Mouse (Mus musculus) spleen, postnatal 4 days (tissue): ENCODE results near the gene Erc2.

ENCODE experiments used
- DNase-seq, 2 experiments: peaks; one replicate each; pipeline ENCODE4 v3.0.0; 2022; ENCODE audit warnings: low spot score in 2 of 2

Gene Erc2

DNA sequence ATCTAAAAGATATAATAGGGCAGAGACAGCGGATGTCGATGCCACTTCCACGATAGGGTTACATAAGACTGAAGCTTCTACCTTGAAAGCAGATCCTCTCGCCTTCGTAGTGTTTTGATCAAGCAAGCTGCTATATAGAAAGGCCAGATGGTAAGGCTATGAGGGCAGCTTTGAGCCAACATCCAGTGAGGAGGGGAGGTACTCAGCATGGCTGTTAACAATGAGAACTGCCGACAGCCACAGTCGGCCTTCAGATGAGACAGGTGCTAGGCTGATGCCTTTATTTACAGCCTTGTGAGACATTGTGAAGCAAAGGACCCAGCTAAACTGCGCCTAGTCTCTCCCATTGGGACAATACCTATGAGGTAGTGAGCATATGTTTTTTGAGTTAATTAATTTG, 156.3 kb downstream of the Erc2 start:
- DNase-seq, result no peak

DNA sequence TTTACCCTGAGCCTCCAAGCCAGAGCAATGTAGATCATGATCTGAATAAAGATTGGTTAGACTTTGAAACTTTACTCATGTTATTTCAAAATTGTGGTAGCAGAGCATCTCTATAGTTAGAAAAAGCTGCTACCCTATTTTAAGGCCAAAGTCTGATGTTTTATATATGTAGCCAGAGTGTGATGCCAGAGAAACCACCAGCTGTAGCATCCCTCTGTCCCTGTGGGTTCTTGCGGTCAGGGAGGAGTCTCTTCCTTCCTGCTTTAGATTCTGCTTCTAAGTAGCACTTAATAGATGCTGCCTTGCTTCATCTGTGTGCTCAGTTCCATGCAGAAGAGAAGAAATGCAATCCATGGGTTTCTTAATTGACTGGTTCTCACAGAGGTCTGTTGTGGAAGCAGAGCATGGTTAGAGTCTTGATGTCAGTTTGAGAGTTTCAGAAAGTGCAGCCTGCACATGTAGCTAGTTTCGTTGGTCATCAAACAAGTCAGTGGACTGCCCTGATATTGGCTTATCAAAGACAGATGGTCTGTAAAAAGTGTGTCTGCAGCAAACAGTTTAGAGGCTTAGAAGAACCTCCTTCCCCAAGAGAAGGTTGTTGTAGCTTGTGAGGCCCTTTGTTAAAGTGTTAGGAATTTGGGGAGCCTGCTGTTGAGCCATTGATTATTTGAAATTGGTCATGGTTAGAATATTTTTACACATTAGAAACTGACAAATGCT, 156.9 kb downstream of the Erc2 start:
- no peak for DNase-seq

DNA sequence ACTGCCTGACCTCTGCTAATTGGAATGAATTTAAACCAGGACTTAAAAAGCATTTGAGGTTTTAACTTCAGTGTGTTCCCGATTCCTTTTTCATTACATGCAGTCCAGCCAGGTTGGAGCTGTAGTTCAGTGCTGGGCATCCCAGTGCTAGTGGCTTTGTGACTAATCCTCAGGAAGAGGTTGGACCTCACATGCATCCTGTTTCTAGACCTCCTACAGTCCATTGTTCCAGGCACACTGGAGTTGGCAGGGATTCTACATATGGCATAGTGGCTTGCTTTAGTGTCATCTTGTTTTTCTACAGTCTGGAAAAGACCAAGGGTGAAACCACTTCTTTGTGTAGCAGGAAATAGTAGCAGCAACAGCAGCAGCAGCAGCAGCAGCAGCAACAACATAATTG, 159.0 kb downstream of the Erc2 start:
- DNase-seq, result no peak

DNA sequence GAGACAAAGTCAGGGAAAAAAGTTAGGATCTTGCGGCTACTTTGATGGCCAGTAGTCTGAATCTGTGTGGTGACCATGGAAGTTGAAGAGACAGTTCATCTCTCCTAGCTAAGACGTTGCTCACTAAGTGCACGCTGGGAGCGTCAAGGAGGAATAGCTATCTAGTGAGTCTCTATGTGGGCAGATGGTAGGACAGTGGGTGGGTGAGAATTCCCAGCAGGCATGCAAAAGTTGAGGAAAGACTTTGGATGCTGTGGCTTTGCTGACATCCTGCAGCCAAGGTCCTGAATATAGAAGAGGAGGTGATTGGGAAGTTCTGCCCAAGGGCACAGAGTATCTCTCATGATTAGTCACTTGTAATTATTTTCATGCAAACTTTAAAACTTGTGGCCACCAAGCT, 162.6 kb downstream of the Erc2 start:
- DNase-seq, result no peak

DNA sequence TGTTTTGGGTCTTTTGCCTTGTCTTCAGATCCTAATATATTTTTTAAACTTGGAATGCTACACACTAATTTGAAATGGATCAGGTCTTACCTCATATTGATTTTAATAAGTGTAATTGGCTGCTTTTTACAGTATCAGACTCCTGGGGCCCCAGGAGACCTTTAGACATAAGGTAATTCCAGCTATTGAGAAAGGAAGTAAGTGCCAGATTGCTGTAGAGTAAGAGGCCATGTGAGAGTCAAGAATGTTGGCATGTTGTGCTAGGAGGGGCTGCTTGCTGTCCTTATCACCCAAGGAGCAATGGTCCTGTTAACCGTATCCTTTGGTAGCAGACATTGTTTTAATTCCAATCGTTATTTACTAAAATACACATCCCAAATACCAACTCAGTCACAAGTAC, 163.3 kb downstream of the Erc2 start:
- no peak for DNase-seq

DNA sequence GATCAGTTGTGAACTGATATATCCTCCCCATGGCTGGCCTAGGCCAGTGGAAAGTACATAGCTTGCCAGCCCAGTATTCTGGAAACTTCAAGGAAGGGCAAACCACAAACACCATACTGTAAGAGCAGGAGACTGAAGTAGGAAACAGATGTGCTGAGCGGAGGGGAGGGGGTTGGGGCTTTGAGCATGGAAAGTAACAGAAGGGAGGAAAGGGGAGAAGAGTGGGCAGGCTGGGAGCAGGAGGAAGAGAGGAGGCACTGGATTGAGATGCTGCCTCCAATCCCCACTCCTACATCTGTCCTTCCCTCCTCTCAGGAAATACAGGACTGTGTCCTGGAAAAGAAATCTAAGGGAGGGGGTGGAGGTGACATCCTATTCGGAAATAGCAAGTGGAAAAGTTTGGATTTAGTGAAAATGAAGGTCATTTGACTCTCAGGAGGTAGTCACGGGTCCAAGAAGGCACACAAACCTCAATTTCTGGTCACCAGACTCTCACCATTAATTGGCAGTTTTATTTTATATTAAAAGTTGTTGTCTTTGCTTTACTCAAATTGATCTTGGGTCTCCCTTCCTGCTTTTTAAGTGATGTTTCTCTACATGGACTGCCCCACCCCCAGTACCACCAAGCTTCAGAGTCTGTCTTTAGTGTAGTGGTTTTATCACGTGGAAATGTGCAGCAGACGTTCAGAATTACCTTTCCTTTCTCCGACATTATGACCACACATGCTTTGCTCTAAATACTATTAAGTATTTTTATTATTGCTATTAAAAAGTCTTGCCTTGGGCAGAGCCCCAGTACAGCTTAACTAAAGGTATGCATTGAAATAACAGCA, 167.1 kb downstream of the Erc2 start:
- no peak for DNase-seq

DNA sequence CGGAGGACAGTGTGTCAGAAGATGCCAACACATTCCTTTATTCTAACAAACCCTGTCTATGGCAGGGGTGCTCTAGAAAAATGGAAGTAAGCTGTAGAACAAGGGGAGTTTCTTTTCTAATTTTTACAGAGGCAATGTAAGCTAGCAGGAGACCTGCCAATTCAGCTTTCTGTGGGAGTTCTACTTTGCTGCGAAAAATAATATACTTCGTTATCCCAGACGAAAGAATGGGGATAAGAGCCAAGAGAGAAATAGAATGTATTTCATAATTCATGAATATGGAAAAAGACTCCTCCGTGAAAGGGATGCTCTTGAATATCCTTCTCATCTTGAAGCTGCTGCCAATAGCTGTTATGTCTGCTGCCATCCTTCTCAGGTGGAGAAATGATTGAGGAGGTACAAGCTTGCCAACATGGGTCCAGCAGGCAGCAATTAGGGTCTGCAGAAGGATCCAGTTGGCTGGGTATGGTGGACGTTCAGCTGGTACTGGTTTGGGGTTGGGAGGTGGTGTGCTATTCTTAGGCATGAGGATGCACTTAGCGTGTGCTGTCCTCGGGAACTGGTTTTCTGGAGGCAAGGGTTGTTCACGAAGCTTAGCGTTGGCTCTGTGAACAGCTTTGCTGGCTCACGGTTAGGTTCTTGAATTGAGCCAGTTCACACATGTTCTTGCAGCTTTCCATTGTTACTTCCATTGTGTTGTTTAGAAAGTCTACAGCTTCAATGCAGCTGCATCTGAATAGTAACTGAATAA, 176.1 kb downstream of the Erc2 start:
- DNase-seq, result no peak

DNA sequence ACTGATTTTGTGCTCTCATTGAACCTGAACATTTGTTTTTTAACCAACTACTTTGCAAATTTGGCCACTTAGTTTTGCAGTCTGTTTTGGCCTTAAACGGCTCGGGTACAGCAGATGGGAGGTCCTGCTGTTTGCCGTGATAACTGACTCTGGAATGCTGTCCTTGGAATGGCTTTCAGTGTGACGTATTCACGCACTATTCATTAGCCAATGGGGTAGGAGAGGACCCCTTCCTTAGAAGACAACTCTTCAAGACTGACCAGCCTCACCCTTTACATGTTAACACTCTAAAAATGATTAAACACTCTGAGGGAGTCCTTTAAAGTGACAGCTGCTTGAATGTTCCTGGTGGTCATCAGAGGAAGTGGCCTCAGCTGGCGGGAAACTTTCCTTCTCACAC, 178.5 kb downstream of the Erc2 start:
- no peak for DNase-seq

DNA sequence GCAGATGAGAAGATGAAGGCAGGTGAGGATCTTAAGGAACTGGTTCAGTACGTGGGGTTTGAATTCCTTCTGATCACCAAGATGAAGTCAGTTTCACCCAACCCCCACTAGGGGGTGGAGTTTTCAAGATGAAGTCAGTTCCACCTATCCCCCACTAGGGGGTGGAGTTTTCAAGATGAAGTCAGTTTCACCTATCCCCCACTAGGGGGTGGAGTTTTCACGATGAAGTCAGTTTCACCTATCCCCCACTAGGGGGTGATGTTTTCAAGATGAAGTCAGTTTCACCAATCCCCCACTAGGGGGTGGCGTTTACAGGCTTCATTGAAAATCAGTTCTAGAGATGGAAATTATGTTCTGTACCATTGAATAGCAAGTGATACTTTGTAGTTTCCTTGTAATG, 181.7 kb downstream of the Erc2 start:
- no peak for DNase-seq

DNA sequence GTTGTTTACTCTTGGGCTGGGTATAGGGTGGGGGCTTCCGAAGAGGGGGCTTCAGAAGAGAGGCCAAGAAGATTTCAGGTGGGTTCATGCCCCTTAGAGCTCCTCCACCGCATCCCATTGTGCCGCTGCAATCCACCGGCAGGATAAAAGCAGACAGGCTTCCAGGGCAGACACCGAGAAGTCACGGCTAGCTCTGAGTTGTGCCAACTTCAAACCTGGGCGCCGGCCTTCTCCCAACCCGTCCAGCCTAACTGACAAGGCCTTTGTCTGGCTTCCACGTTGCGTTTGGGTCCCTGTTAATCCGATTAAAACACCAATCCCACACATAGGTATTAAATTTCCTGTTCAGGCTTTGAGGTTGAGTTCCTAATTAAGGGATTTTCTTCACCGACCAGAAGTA, 182.8 kb downstream of the Erc2 start:
- DNase-seq, result no peak

DNA sequence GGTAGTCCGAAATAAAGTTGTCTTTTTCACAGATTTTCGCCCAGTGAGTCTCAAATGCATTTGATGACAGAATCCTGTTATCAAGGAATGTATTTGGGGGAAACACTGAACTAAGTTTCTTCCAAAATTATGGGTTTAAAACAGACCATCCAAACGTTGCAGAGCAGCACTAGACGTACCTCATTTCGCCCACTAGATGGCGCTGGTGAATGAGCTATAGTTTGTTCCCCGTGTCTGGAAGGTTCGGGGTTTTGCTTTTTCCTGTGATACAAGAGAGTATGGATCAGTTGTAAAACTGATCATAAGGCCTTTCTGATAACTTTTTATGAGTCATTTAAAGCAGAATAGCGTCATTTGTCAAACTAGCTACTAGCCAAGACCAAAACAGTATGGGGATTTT, 185.9 kb downstream of the Erc2 start:
- DNase-seq, result peak in 1 of 2 experiments; percentile 64

DNA sequence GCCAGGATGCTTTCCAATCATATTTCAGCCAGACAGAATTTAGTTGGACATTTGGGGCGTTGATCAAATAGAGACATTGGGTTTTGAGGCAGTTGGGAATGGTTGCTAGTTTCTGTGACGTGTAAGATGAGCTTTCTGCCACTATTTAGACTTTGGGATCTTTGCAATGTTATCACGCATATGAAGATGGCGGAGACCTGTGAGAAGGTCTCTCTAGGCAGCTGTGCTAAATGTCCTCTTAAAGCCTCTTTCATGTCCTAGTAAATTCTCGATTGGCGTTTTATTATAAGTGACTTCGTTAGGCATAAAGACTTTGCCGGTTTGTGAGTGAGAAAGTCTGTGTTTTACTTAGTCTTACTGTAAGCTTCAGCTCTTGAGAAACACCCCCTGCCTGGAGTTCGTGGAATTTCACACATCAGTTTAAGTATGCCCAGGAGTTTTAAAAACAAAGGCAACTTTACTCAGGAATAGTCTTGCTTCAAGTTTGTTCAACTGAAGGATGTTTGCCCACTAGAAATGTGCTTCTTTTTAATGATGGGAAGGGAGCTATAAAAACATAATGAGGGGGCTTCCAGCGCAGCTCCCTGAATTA, 186.4 kb downstream of the Erc2 start:
- no peak for DNase-seq

DNA sequence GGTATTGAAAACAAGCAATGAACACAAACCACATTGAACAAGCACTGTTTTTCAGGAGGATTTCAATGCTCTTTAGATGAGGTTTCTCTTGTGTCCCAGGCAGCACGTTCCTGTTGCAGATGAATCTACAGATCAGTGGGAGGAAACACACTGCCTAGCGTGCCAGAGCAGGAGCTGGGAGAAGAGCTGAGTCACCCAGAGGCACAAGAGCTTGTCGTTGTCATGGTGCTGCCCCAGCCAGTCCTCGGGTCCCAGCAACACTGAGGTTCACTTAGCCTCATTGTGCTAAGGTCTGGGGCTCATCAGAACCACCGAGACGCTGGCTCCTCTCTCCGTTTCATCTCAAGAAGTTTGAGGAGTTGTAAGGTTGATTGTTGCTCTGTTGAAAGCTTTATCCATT, 188.6 kb downstream of the Erc2 start:
- no peak for DNase-seq

DNA sequence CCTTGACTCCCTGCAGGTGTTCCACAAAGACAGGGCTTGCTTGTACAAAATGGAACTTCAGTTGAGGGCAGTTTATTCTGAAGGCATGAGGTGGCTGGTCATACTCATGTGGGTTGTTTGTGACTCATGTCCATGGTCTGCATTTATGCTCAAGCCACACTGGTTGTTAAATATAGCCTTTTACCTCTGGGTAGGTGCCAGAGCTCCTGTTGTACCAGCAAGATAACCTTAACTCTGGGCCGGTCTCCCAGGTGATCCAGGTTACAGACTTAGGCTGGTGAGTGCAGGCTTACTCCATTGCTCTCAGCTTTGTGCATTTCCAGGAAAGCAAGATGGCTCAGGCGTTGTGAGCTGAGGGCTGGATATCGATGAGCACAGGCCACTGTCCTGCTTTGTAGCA, 189.4 kb downstream of the Erc2 start:
- DNase-seq, result no peak

DNA sequence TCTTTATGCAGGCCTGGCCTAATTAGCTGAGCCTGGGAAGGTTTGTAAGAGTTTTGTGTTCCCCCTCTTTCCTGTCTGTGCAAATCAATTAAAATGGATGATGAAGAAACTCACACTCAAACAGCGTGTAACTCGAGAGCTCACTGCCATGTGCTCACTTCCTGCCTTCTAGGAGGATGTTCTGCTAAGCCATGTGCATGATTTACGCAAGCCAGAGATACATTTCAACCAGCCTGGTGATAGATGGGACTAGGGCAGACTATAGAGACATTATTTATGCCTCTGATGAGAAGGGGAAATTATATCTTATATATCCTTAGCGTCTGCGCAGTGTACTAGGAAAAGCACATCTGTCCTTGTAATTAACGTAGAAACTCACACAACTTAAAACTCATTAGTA, 193.5 kb downstream of the Erc2 start:
- DNase-seq, result no peak

DNA sequence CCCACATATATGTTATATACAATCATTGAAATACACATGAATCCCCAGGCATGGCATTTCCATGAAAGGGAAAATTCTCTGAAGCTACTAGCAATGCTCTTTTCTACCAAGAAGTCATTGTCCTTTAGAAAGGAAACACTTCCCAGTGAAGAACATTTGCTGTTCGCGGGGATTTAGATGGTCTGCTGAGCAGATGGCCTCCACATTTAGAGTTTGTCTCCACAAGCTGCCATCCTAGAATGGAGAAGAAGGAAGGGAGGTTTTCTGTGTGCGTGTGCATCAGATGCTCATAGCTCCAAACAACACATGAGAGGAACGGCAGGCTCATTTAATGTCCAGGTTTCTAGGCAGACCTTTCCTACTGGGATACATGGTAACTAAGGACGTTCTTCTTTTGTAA, 196.8 kb downstream of the Erc2 start:
- no peak for DNase-seq

DNA sequence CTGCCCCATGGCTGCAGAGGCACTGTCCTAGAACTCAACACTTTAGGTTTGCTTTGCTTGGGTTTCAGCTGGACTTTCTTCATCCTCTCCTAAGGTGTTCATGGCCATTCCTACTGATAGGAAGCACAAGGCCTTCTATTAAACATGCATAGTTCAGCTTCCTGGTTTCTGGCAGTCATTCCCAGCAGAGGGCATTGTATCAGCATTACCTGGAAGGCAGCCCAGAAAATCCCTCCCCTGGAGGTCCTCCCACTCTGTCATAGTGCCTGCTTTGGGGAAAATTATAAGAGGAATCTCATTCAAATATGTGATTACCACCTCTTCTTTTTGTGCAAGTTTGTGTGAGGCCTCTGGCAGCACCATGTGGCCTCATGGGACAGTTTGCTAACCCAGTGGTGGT, 199.6 kb downstream of the Erc2 start:
- no peak for DNase-seq

DNA sequence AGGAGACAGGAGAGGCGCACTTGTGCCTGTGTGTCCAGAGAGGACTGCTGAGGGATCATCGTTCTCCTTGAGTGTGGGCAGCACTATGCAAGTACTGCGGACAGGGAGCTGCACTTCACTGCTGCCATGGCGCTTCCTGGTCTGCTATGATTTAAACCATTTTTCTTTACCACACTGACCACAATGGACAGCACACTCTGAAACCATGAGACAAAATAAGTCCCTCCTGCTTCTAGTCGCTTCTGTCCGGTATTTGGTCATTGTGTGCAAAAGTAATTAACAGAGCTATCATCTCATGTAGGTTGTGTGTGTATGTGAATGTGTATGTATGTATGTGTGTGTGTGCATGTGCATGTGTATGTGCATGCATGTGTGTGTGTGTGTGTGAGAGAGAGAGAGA, 200.3 kb downstream of the Erc2 start:
- DNase-seq, result no peak

DNA sequence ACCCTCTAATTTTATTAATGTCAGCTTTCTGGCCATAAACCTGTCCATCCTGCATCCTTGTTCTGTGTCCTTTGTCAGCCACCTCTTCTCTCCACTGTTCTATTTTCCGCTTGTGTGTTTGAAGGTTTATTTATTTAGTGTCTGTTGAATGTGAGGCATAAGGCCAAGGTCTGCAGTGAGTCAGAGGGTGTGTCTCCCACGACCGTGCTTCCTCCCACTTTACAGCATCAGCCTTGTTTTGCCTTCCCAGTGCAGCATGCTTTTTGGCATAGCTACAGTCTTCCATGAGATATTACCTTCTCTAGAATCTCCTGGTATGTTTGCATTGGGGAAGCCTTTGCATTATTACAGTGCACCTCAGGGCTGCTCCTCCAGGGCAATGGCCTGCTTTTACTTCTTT, 200.8 kb downstream of the Erc2 start:
- no peak for DNase-seq

DNA sequence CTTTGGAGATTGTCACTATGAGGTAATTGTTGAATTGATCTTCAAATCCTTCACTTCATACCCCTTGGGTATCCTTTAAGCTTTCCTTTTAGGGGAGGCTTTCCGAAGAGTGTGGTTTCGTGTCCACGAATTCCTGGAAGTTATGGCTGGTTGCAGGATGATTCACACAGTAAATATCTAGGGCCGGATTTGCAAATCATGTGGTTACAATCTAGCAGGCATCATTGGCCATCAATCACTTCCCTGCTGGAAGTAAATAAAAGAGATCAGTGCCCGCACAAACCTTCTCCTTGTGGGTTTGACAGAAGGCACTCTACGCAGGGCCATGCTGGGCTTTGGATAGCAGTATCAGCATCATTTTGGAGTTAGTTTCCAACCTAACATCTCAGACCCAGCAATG, 201.7 kb downstream of the Erc2 start:
- DNase-seq, result no peak

DNA sequence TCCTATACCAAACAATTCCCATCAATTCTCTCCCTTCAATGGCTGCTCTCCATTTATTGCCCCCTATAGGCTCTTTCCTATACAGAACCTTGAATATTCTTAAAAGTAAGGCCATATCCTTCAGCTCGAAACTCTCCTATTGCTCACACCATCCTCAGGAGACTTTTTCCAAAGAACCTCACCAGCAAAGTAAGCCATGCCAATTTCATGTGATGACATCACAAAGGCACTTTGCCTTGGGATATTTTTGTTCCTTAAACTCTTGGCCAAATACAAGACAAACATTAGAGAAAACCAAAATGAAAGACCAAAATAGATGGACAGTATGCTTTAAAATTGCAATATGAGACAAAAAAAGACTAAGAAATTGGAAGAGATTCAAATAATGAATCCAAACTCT, 204.6 kb downstream of the Erc2 start:
- no peak for DNase-seq

DNA sequence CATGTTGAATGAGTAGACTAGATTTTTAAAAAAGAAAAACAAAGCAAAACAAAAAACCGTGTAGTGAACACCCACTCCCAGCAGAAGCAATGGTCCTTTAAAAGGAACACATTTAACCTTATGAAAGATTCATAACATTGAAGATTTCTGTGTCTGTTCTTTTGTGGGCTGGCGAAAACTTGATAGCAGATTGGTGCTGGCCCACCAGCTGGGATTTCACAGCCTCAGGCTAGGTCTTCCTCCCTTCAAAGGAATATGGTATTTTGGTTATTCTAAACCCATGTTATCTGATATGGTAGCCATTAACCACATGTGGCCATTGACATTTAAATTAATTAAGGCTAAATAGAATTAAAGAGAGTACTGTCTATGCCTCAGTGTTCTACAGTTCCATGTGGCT, 205.9 kb downstream of the Erc2 start:
- no peak for DNase-seq
